Mouse (Mus musculus): ENCODE data around the gene Mrps23. TPM values are rescaled to one million over a fixed set of nuclear protein-coding genes. Genes with fewer than 3 reads are reported as not detected.

Mrps23 gene
- polyA plus RNA-seq, 1 experiment from 2014 or later = 59.4 TPM

GRCm38 (mm10) chr11:88240736-88241353, 36.7 kb downstream of the Mrps23 start:
- Histone ChIP-seq H3K4me2 (ENCODE audit: low read depth, low read length) (no peak overlapping the region), H3K9ac (ENCODE audit: low read depth, low read length) (no peak overlapping the region), H3K27ac (replicated peaks; ENCODE audit: low read depth, low read length) (0 out of 2 replicates have a peak overlapping the region, but pooled peaks have one; percentile 13), H3K36me3 (ENCODE audit: control insufficient read depth, insufficient read depth, low read length) (no peaks in the 10 kb centered on the region), H3K27me3 (replicated peaks; ENCODE audit: control insufficient read depth, insufficient read depth, low read length) (no peaks in the 10 kb centered on the region), H3K9me3 (ENCODE audit: control insufficient read depth, low read length) (no peaks in the 10 kb centered on the region), H3K4me1 (ENCODE audit: control insufficient read depth, insufficient read depth, low read length) (peaks cover 19% of the 10 kb centered on the region), H3K4me3 (ENCODE audit: low read depth, low read length) (no peak overlapping the region)
- ATAC-seq (ENCODE audit: low read depth) (no peak), DNase-seq (ENCODE audit: low spot score) (peak; percentile 79)
- 13% methylated on average over 10 of the region's 10 CpGs for WGBS

GRCm38 (mm10) chr11:88241468-88242301, 37.5 kb downstream of the Mrps23 start:
- H3K9ac ChIP-seq (ENCODE audit: low read depth, low read length) = no peak overlapping the region
- whole genome bisulfite sequencing = 37% methylated on average over 12 of the region's 12 CpGs

GRCm38 (mm10) chr11:88245581-88246170, 41.5 kb downstream of the Mrps23 start:
- H3K4me2 ChIP-seq (ENCODE audit: low read depth, low read length) = no peak overlapping the region
- H3K27ac ChIP-seq (replicated peaks; ENCODE audit: low read depth, low read length) = no peak overlapping the region
- no peaks in the 10 kb centered on the region for H3K36me3 ChIP-seq (ENCODE audit: control insufficient read depth, insufficient read depth, low read length)
- no peak overlapping the region for H3K9ac ChIP-seq (ENCODE audit: low read depth, low read length)
- no peaks in the 10 kb centered on the region for H3K9me3 ChIP-seq (ENCODE audit: control insufficient read depth, low read length)
- 82% methylated on average over 14 of the region's 14 CpGs for WGBS
- ATAC-seq (ENCODE audit: low read depth) (no peak), DNase-seq (ENCODE audit: low spot score) (no peak)
- H3K4me1 ChIP-seq (ENCODE audit: control insufficient read depth, insufficient read depth, low read length) = peaks cover 11% of the 10 kb centered on the region
- no peak overlapping the region for H3K4me3 ChIP-seq (ENCODE audit: low read depth, low read length)
- no peaks in the 10 kb centered on the region for H3K27me3 ChIP-seq (replicated peaks; ENCODE audit: control insufficient read depth, insufficient read depth, low read length)

More at GRCm38 (mm10) chr11:88241468-88242301, 37.5 kb downstream of the Mrps23 start:
- ATAC-seq (ENCODE audit: low read depth) (peak; percentile 84), DNase-seq (ENCODE audit: low spot score) (peak; percentile 56)
- no peaks in the 10 kb centered on the region for H3K9me3 ChIP-seq (ENCODE audit: control insufficient read depth, low read length)
- no peak overlapping the region for H3K4me3 ChIP-seq (ENCODE audit: low read depth, low read length)
- H3K4me1 ChIP-seq (ENCODE audit: control insufficient read depth, insufficient read depth, low read length) = peaks cover 14% of the 10 kb centered on the region
- H3K4me2 ChIP-seq (ENCODE audit: low read depth, low read length) = no peak overlapping the region
- H3K27ac ChIP-seq (replicated peaks; ENCODE audit: low read depth, low read length) = no peak overlapping the region; the same call in 1 of the 2 replicates
- H3K27me3 ChIP-seq (replicated peaks; ENCODE audit: control insufficient read depth, insufficient read depth, low read length) = no peaks in the 10 kb centered on the region
- no peaks in the 10 kb centered on the region for H3K36me3 ChIP-seq (ENCODE audit: control insufficient read depth, insufficient read depth, low read length)

- no peak overlapping the region for H3K4me2 ChIP-seq (ENCODE audit: low read depth, low read length)
- DNase-seq (ENCODE audit: low spot score) (no peak), ATAC-seq (ENCODE audit: low read depth) (no peak)
- H3K9me3 ChIP-seq (ENCODE audit: control insufficient read depth, low read length) = no peaks in the 10 kb centered on the region
- no peak overlapping the region for H3K9ac ChIP-seq (ENCODE audit: low read depth, low read length)
- no peak overlapping the region for H3K4me3 ChIP-seq (ENCODE audit: low read depth, low read length)
- no peaks in the 10 kb centered on the region for H3K4me1 ChIP-seq (ENCODE audit: control insufficient read depth, insufficient read depth, low read length)
- H3K27ac ChIP-seq (replicated peaks; ENCODE audit: low read depth, low read length) = no peak overlapping the region
- WGBS = 49% methylated on average over 5 of the region's 5 CpGs
- H3K36me3 ChIP-seq (ENCODE audit: control insufficient read depth, insufficient read depth, low read length) = no peaks in the 10 kb centered on the region
- H3K27me3 ChIP-seq (replicated peaks; ENCODE audit: control insufficient read depth, insufficient read depth, low read length) = no peaks in the 10 kb centered on the region
Measured at GRCm38 (mm10) chr11:88248636-88249035, 44.4 kb downstream of the Mrps23 start.

- DNase-seq (ENCODE audit: low spot score) = no peak
- H3K9me3 ChIP-seq (ENCODE audit: control insufficient read depth, low read length) = no peaks in the 10 kb centered on the region
- no peak for ATAC-seq (ENCODE audit: low read depth)
- H3K36me3 ChIP-seq (ENCODE audit: control insufficient read depth, insufficient read depth, low read length) = no peaks in the 10 kb centered on the region
- H3K27ac ChIP-seq (replicated peaks; ENCODE audit: low read depth, low read length) = no peak overlapping the region
- H3K9ac ChIP-seq (ENCODE audit: low read depth, low read length) = no peak overlapping the region
- no peaks in the 10 kb centered on the region for H3K4me1 ChIP-seq (ENCODE audit: control insufficient read depth, insufficient read depth, low read length)
- 83% methylated on average over 3 of the region's 3 CpGs for WGBS
- H3K27me3 ChIP-seq (replicated peaks; ENCODE audit: control insufficient read depth, insufficient read depth, low read length) = no peaks in the 10 kb centered on the region
- H3K4me3 ChIP-seq (ENCODE audit: low read depth, low read length) = no peak overlapping the region
- H3K4me2 ChIP-seq (ENCODE audit: low read depth, low read length) = no peak overlapping the region
Measured at GRCm38 (mm10) chr11:88250568-88250967, 46.4 kb downstream of the Mrps23 start.

- Histone ChIP-seq H3K4me1 (ENCODE audit: control insufficient read depth, insufficient read depth, low read length) (no peaks in the 10 kb centered on the region), H3K4me2 (ENCODE audit: low read depth, low read length) (no peak overlapping the region), H3K9ac (ENCODE audit: low read depth, low read length) (no peak overlapping the region), H3K27me3 (replicated peaks; ENCODE audit: control insufficient read depth, insufficient read depth, low read length) (no peaks in the 10 kb centered on the region), H3K4me3 (ENCODE audit: low read depth, low read length) (no peak overlapping the region), H3K9me3 (ENCODE audit: control insufficient read depth, low read length) (no peaks in the 10 kb centered on the region), H3K36me3 (ENCODE audit: control insufficient read depth, insufficient read depth, low read length) (no peaks in the 10 kb centered on the region), H3K27ac (replicated peaks; ENCODE audit: low read depth, low read length) (no peak overlapping the region)
- DNase-seq (ENCODE audit: low spot score) (no peak), ATAC-seq (ENCODE audit: low read depth) (no peak)
- WGBS = 71% methylated on average over 7 of the region's 7 CpGs
Measured at GRCm38 (mm10) chr11:88251295-88251694, 47.1 kb downstream of the Mrps23 start.

- peak overlapping the region; percentile 19; the same call in 1 of the 2 replicates for H3K4me3 ChIP-seq (ENCODE audit: low read depth, low read length)
- H3K9ac ChIP-seq (ENCODE audit: low read depth, low read length) = no peak overlapping the region
- ATAC-seq (ENCODE audit: low read depth) (peak; percentile 92), DNase-seq (ENCODE audit: low spot score) (peak; percentile 86)
- H3K27ac ChIP-seq (replicated peaks; ENCODE audit: low read depth, low read length) = no peak overlapping the region; the same call in 1 of the 2 replicates
- H3K9me3 ChIP-seq (ENCODE audit: control insufficient read depth, low read length) = no peaks in the 10 kb centered on the region
- peak overlapping the region; percentile 47 for H3K4me2 ChIP-seq (ENCODE audit: low read depth, low read length)
- H3K36me3 ChIP-seq (ENCODE audit: control insufficient read depth, insufficient read depth, low read length) = no peaks in the 10 kb centered on the region
- no peaks in the 10 kb centered on the region for H3K27me3 ChIP-seq (replicated peaks; ENCODE audit: control insufficient read depth, insufficient read depth, low read length)
- no peaks in the 10 kb centered on the region for H3K4me1 ChIP-seq (ENCODE audit: control insufficient read depth, insufficient read depth, low read length)
- 11% methylated on average over 22 of the region's 22 CpGs for WGBS
Measured at GRCm38 (mm10) chr11:88251972-88252766, 48.0 kb downstream of the Mrps23 start.

All from embryonic facial prominence, embryonic 14.5 days (tissue).